Mouse (Mus musculus) liver, postnatal 0 days (tissue): ENCODE data around the gene Pirb. TPM values are rescaled to one million over a fixed set of nuclear protein-coding genes. Genes with fewer than 3 reads are reported as not detected.
"Not testable (repeated sequence)": the region's sequence is repeated elsewhere in the genome, so short reads cannot be mapped to it uniquely, and the experiment has no call there.

ENCODE experiments used
- ATAC-seq: fragments of 200-750 bp; cut with Nextera tagmentation; 2 replicates; pipeline ENCODE4 v1.8.0; 2017; ENCODE audit warnings: mild to moderate bottlenecking, moderate library complexity
- DNase-seq: peaks from one replicate; pipeline ENCODE4 v3.0.0-alpha.2; 2016
- H3K27ac ChIP-seq: fragments of 300-500 bp; sonication (generic); 2 replicates; pipeline ENCODE4 v1.5.1; 2014; ENCODE audit warnings: antibody characterized with exemption, moderate library complexity, mild to moderate bottlenecking, low read depth
- H3K27me3 ChIP-seq: fragments of 300-500 bp; sonication (generic); 2 replicates; pipeline ENCODE4 v1.6.1; 2014; ENCODE audit warnings: low read length, control low read depth, mixed read lengths; ENCODE audit not compliant: insufficient read depth
- H3K36me3 ChIP-seq: fragments of 300-500 bp; sonication (generic); replicated peaks from 2 replicates; pipeline ENCODE4 v1.6.1; 2014; ENCODE audit warnings: mild to moderate bottlenecking, control low read depth, low read length, moderate library complexity, mixed read lengths; ENCODE audit not compliant: insufficient read depth
- H3K4me1 ChIP-seq: fragments of 300-500 bp; sonication (generic); 2 replicates; pipeline ENCODE4 v1.6.1; 2014; ENCODE audit warnings: antibody characterized with exemption, mild to moderate bottlenecking, control low read depth; ENCODE audit not compliant: insufficient read depth
- H3K4me2 ChIP-seq: fragments of 300-500 bp; sonication (generic); 2 replicates; pipeline ENCODE4 v1.6.1; 2014; ENCODE audit warnings: low read depth, mild to moderate bottlenecking, low read length, moderate library complexity, mixed read lengths
- H3K4me3 ChIP-seq: fragments of 300-500 bp; sonication (generic); 2 replicates; pipeline ENCODE4 v1.5.1; 2014; ENCODE audit warnings: low read depth, low read length
- H3K9ac ChIP-seq: fragments of 300-500 bp; sonication (generic); replicated peaks from 2 replicates; pipeline ENCODE4 v1.6.1; 2014; ENCODE audit warnings: mild to moderate bottlenecking, moderate library complexity
- H3K9me3 ChIP-seq: fragments of 300-500 bp; sonication (generic); 2 replicates; pipeline ENCODE4 v1.6.1; 2016; ENCODE audit warnings: mild to moderate bottlenecking, control low read depth, low read length, mixed read lengths
- CTCF ChIP-seq: sonication (generic); IDR thresholded peaks from 2 replicates; pipeline ENCODE4 v1.5.1; 2016; ENCODE audit warnings: antibody characterized with exemption, low read depth
- EP300 ChIP-seq: IDR thresholded peaks from 2 replicates; pipeline ENCODE4 v1.6.1; 2016; ENCODE audit warnings: antibody characterized with exemption, low read depth, mild to moderate bottlenecking
- WGBS: fragments of 180-500 bp; shearing (Covaris S2); extraction: QIAGEN DNeasy Blood & Tissue Kit; methylation state at CpG from one replicate; pipeline ENCODE4 v1.1.7; 2014; ENCODE audit not compliant: insufficient replicate concordance; 5-methylcytosine and 5-hydroxymethylcytosine counted together
- polyA plus RNA-seq: library from polyadenylated mRNA; unstranded; fragments of >200 nt; fragmentation: Nextera tagmentation; extraction: Ambion mirVana; gene quantifications from 2 replicates; pipeline ENCODE4 v1.2.1, GENCODE M21; 2015

The Pirb gene
- 5.6 and 7.0 TPM in 2 replicates for polyA plus RNA-seq

DNA sequence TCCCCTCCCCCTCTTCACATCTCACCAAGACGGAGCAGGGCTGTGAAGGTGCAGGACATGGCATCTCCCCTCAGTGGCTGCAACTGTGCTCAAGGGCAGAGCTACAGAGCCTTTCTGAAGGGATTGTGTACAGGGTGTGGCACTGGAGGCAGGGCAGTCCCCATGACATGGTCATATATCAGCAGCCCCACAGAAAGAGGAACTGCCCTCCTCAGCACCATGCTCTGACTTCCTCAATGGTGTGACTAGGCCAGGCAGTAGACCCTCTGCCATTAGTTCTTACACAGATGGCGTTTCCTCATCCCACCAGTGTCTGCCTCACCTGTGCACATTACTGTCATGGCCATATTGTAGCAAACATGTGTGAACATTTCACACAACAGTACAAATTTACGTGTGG, at the start of gene Pirb:
Gene Pirb (minus strand): TSS at position 124 of the 400 bp plus-strand sequence.
- 0% methylated on average over 1 of the region's 3 CpGs for WGBS
- not testable (repeated sequence) for H3K9ac ChIP-seq, DNase-seq, ATAC-seq, H3K4me1 ChIP-seq, H3K4me3 ChIP-seq, H3K36me3 ChIP-seq, H3K27me3 ChIP-seq, H3K4me2 ChIP-seq, H3K27ac ChIP-seq, H3K9me3 ChIP-seq

DNA sequence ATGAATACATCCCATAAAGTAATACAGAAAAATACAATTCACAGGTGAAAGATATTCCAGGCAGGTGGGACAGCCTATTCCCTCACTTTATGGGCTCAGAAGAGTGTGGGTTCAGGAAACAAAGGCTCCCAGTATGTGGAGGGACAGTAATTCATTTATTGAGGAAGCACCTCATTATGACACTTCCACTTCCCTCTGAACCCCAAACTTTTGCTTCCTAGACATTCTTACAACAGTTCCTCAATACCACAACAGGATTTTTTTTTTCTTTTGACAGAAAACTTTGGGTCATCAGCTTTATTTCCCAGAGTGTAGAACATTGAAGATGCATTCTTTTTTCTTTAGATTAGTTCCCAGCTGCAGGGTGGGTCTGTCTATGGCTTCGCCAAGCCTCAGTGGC, 12.5 kb upstream of the Pirb start:
- H3K9ac ChIP-seq, H3K9me3 ChIP-seq, DNase-seq, H3K27me3 ChIP-seq, H3K4me1 ChIP-seq, H3K4me3 ChIP-seq, H3K36me3 ChIP-seq, ATAC-seq, H3K4me2 ChIP-seq, H3K27ac ChIP-seq: not testable (repeated sequence)
- no CpG with 5 or more reads among the region's 1 CpGs for WGBS

DNA sequence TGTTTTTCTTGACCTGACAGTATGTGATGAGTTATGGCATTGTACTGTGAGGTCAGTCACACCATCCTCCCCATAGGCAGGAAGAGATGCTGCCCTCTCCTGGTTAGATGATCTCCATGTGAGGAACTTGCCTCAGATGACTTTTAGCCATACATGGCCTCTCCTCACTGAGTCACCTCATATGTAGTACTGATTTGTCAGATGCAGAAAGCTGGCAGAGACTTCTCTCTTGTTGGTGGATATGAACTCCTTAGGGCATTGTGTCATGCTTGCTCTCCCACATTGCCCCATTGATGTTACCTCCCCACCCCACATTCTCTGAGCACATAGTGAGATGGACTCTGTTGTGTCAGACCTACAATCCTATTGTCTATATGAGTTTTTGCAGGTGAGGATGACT, 5.3 kb upstream of the Pirb start:
- H3K27me3 ChIP-seq, H3K4me1 ChIP-seq, H3K36me3 ChIP-seq, H3K4me2 ChIP-seq, DNase-seq, ATAC-seq, H3K9ac ChIP-seq, H3K4me3 ChIP-seq, H3K9me3 ChIP-seq, H3K27ac ChIP-seq: not testable (repeated sequence)

DNA sequence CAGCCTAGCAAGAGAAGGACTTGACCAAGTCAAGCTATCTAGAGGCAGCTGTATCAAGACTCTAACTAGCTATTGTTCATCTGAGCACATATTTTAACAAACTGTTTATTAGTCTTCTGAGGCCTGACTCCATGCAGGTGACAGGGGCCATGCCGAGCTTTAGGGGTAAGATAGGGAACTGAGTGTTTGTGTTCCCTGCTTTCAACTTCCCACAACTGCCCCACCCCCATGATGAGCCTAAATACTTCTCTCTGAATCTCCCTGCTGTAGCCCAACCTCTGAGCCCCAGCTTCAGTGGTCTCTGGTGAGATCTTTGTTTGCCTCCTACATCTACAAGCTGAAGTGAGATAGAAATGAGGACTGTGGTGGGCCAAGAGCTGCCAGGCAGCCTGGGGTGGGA, 4.9 kb downstream of the Pirb start:
- Histone ChIP-seq H3K27ac (no peak overlapping the region; the same call in 1 of the 2 replicates), H3K9ac (no peak overlapping the region), H3K27me3 (no peaks in the 10 kb centered on the region), H3K4me3 (no peak overlapping the region), H3K36me3 (no peaks in the 10 kb centered on the region), H3K4me2 (peak overlapping the region; percentile 29), H3K9me3 (no peaks in the 10 kb centered on the region), H3K4me1 (no peaks in the 10 kb centered on the region)
- no peak for TF ChIP-seq CTCF
- no peak for TF ChIP-seq EP300
- DNase-seq, result no peak
- WGBS, result 21% methylated on average over 1 of the region's 1 CpGs
- no peak for ATAC-seq

DNA sequence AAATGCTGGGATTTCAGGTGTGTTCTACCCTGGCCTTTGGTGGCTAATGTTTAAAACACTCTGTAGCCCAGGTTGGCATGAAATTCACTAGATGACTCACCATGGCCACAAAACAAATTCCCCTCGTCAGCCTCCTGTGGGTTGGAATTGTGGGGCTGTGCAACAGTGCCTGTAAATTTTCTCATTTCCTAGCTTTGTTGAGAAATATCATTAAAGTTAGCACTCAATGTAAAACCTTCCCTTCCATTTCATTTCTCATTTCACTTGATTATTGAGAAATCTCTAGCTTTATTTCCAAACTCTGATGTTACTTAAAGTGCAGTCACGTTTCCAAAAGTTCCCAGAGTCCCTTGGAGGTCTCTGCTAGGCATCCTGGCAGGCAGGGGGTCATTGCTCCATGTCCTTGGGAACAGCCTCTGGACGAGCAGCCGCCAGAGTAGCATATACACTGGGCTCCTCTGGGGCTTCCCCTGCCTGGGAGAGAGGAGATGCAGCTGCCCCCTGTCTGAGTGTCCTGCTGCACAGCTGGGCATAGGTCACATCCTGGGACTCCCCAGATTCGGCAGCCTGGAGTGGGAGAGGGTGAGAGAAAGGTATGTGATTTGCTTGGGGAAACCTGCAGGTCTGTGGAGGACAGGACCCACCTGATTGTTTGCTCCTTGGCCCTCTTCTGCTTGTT, 7.8 kb downstream of the Pirb start:
- H3K4me1 ChIP-seq, result no peaks in the 10 kb centered on the region
- peaks cover 8% of the 10 kb centered on the region for H3K36me3 ChIP-seq
- H3K27ac ChIP-seq, result peak overlapping the region; percentile 30; the same call in 1 of the 2 replicates
- H3K4me2 ChIP-seq, result no peak overlapping the region
- WGBS, result 27% methylated on average over 5 of the region's 5 CpGs
- no peaks in the 10 kb centered on the region for H3K9me3 ChIP-seq
- H3K4me3 ChIP-seq, result no peak overlapping the region
- peak; percentile 28 for ATAC-seq
- no peaks in the 10 kb centered on the region for H3K27me3 ChIP-seq
- TF ChIP-seq EP300 (no peak), CTCF (no peak)
- DNase-seq, result peak; percentile 13
- no peak overlapping the region for H3K9ac ChIP-seq

DNA sequence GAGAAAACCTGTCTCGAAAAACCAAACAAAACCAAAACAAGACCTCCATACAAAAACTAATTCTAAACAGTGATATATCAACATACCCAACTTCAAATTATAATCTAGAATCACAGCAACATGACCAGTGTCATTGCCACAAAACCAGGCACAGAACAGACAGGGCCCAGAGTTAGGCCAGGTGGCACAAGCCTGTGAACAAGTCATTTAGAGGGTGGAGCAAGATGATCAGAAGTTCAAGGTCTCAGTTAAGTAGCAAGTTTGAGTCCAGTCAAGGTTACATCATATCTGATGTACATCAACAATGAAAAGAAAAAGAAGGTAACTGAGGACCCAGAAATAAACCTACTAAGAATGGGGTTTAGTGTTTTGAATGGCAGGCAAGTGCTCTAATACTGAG, 11.2 kb downstream of the Pirb start:
- Histone ChIP-seq H3K4me3 (no peak overlapping the region), H3K36me3 (peaks cover 21% of the 10 kb centered on the region), H3K4me1 (peaks cover 11% of the 10 kb centered on the region), H3K27me3 (no peaks in the 10 kb centered on the region), H3K4me2 (no peak overlapping the region), H3K9me3 (no peaks in the 10 kb centered on the region), H3K27ac (peak overlapping the region; percentile 39; the same call in 1 of the 2 replicates), H3K9ac (no peak overlapping the region)
- ATAC-seq (no peak), DNase-seq (no peak)
- TF ChIP-seq EP300 (no peak), CTCF (no peak)
- WGBS, result 50% methylated on average over 1 of the region's 1 CpGs

DNA sequence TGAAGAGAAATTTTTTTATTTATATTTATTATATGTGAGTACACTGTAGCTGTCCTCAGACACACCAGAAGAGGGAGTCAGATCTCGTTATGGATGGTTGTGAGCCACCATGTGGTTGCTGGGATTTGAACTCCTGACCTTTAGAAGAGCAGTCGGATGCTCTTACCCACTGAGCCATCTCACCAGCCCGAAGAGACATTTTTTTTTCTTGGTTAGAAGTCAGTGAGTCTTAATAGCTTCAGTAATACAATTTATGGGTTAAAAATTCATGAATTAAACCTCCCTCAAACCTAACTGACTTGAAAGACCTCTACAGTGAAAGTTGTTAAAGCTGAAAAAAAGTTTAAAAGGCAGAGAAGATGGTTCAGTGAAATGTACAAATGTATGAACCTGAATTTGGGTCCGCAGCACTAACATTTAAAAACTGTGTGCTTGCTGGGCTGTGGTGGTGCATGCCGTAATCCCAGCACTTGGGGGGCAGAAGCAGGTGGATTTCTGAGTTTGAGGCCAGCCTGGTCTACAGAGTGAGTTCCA, 11.7 kb downstream of the Pirb start:
- peaks cover 11% of the 10 kb centered on the region for H3K4me1 ChIP-seq
- ATAC-seq, H3K4me2 ChIP-seq, DNase-seq, H3K4me3 ChIP-seq, H3K9me3 ChIP-seq, H3K9ac ChIP-seq, H3K27me3 ChIP-seq: not testable (repeated sequence)
- H3K27ac ChIP-seq, result peak overlapping the region; percentile 41; the same call in 1 of the 2 replicates
- peaks cover 21% of the 10 kb centered on the region for H3K36me3 ChIP-seq
- 41% methylated on average over 5 of the region's 5 CpGs for WGBS
